Mouse (Mus musculus) embryonic facial prominence, embryonic 13.5 days (tissue): Measurements from ENCODE around the gene Sytl2. TPM values are rescaled to one million over a fixed set of nuclear protein-coding genes. Genes with fewer than 3 reads are reported as not detected.

Experiments
- ATAC-seq: fragments of 200-750 bp; cut with Nextera tagmentation; 2 replicates; pipeline ENCODE4 v1.8.0; 2017; ENCODE audit warnings: low read depth; ENCODE audit not compliant: insufficient number of reproducible peaks, insufficient read depth, low FRiP score, low TSS enrichment
- H3K27ac ChIP-seq: fragments of 300-500 bp; sonication (generic); 2 replicates; pipeline ENCODE4 v1.5.1; 2015; ENCODE audit warnings: moderate library complexity, mild to moderate bottlenecking, inconsistent platforms
- H3K27me3 ChIP-seq: fragments of 300-500 bp; sonication (generic); 2 replicates; pipeline ENCODE4 v1.6.1; 2015; ENCODE audit warnings: mild to moderate bottlenecking, inconsistent platforms
- H3K36me3 ChIP-seq: fragments of 300-500 bp; sonication (generic); 2 replicates; pipeline ENCODE4 v1.6.1; 2015; ENCODE audit warnings: mild to moderate bottlenecking, inconsistent platforms
- H3K4me1 ChIP-seq: fragments of 300-500 bp; sonication (generic); 2 replicates; pipeline ENCODE4 v1.6.1; 2015; ENCODE audit warnings: inconsistent platforms
- H3K4me2 ChIP-seq: fragments of 300-500 bp; sonication (generic); 2 replicates; pipeline ENCODE4 v1.6.1; 2015; ENCODE audit warnings: moderate library complexity, mild to moderate bottlenecking, inconsistent platforms
- H3K4me3 ChIP-seq: fragments of 300-500 bp; sonication (generic); 2 replicates; pipeline ENCODE4 v1.5.1; 2015; ENCODE audit warnings: mild to moderate bottlenecking, inconsistent platforms
- H3K9ac ChIP-seq: fragments of 300-500 bp; sonication (generic); 2 replicates; pipeline ENCODE4 v1.6.1; 2015; ENCODE audit warnings: mild to moderate bottlenecking, inconsistent platforms
- H3K9me3 ChIP-seq: fragments of 300-500 bp; sonication (generic); 2 replicates; pipeline ENCODE4 v1.6.1; 2016; ENCODE audit warnings: inconsistent platforms
- WGBS: fragments of 180-500 bp; shearing (Covaris S2); methylation state at CpG from one replicate; pipeline ENCODE4 v1.1.7; 2015; ENCODE audit warnings: mixed read lengths; 5-methylcytosine and 5-hydroxymethylcytosine counted together
- polyA plus RNA-seq: library from polyadenylated mRNA; unstranded; fragments of >200 nt; fragmentation: Nextera tagmentation; extraction: Ambion mirVana; gene quantifications from 2 replicates; pipeline ENCODE4 v1.2.1, GENCODE M21; 2015

The Sytl2 gene
- 5.4 and 8.4 TPM in 2 replicates for polyA plus RNA-seq

DNA sequence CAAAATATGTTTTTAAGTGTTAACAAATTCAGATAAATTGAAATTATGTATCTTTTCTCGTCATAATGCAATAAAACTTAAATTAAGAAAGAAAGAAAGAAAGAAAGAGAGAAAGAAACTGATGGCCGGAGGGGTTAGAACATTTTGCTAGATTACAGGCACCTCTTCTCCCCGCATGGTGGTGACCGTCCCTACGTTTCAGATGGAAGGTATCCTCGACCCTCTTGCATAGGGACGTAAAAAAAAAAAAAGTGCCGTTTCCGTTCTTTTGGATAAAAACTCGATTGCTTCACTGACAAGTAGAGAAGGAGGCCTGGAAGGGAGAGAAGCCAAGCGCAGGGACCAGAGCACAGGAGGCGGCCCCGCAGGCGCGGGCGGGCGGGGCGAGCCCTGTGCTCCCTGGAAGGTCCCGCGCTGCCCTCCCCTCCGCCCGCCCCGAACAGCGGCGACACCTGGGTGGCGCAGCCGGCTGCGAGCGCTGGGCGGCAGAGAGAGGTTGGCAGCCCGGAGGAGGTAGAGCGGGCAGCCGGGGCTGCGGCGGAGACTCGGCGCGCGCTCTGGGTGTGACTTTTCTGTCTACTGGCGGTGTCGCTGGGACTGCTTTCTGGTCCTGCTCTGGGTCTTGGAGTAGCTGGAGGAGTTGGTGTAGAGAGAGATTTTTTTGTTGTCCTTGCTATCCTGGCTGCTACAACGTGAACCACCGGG lies at the start of gene Sytl2:
TSS of gene Sytl2 (plus strand) at position 311 of the 705 bp plus-strand sequence.
- Histone ChIP-seq H3K9ac (peak within 1 kb of the TSS; percentile 76), H3K27ac (no peak within 1 kb of the TSS), H3K9me3 (no peaks in the 10 kb centered on the region), H3K4me1 (peaks cover 5% of the 10 kb centered on the region; the same call in 1 of the 2 replicates), H3K27me3 (peaks cover 42% of the 10 kb centered on the region), H3K36me3 (no peaks in the 10 kb centered on the region), H3K4me3 (peak within 1 kb of the TSS; percentile 64), H3K4me2 (peak within 1 kb of the TSS; percentile 96)
- 1% methylated on average over 43 of the region's 43 CpGs for WGBS
- ATAC-seq, result peak; percentile 49

DNA sequence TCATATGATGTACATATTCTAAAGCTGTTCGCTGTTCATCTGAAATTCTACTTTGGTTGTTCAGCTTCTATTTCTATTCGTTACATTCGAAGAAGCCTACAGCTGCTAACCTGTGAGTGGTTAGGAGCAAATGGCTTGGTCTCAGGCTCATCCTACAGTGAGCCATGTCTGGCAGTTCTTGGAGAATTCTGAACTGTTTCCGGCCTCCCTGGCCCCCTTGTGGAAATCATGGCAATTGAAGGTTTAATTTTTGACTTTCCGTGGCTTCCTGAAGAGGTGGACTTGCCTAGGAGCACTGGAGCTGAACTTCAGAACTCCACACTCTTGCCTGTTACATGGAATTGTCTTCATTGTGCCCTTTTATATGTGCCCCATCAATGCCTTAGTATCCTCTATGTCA lies 49.1 kb upstream of the Sytl2 start:
- Histone ChIP-seq H3K9me3 (no peaks in the 10 kb centered on the region), H3K4me3 (no peak overlapping the region), H3K4me2 (no peak overlapping the region), H3K27ac (no peak overlapping the region), H3K36me3 (no peaks in the 10 kb centered on the region), H3K4me1 (no peaks in the 10 kb centered on the region), H3K27me3 (no peaks in the 10 kb centered on the region), H3K9ac (no peak overlapping the region)
- no peak for ATAC-seq
- WGBS, result 68% methylated on average over 5 of the region's 5 CpGs

DNA sequence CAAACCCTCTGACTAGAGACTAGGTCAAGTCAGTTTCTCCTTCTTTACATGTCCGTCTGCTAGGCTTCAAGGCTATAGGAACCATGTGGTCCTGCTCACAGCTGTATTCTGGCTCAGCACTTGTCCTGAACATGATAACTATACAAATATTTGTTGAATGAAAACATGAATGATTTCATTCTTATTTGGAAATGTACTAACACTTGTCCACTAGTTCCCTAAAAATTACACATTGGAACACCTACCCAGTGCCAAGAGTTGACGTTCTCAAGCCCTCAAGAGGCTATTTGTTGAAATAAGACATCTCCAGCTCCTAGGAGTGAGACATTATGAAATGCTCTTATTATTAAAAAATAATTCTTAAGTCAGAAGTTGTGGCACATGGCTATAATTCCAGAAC lies 43.4 kb upstream of the Sytl2 start:
- H3K4me3 ChIP-seq, result no peak overlapping the region
- 88% methylated on average over 2 of the region's 2 CpGs for WGBS
- ATAC-seq, result no peak
- no peaks in the 10 kb centered on the region for H3K4me1 ChIP-seq
- H3K27me3 ChIP-seq, result no peaks in the 10 kb centered on the region
- no peak overlapping the region for H3K27ac ChIP-seq
- no peaks in the 10 kb centered on the region for H3K36me3 ChIP-seq
- no peaks in the 10 kb centered on the region for H3K9me3 ChIP-seq
- no peak overlapping the region for H3K9ac ChIP-seq
- H3K4me2 ChIP-seq, result no peak overlapping the region

- Histone ChIP-seq H3K36me3 (no peaks in the 10 kb centered on the region), H3K27me3 (no peaks in the 10 kb centered on the region), H3K9ac (no peak overlapping the region), H3K9me3 (no peaks in the 10 kb centered on the region), H3K4me2 (no peak overlapping the region), H3K27ac (no peak overlapping the region), H3K4me3 (no peak overlapping the region), H3K4me1 (no peaks in the 10 kb centered on the region)
- ATAC-seq, result no peak
- 85% methylated on average over 2 of the region's 2 CpGs for WGBS
These were observed 42.2 kb upstream of the Sytl2 start for GRCm38 (mm10) chr7:90259899-90260298.

GRCm38 (mm10) chr7:90261902-90262599 lies 40.0 kb upstream of the Sytl2 start:
- peaks cover 6% of the 10 kb centered on the region for H3K4me1 ChIP-seq
- WGBS, result 38% methylated on average over 7 of the region's 7 CpGs
- H3K9me3 ChIP-seq, result no peaks in the 10 kb centered on the region
- ATAC-seq, result no peak
- no peak overlapping the region for H3K4me3 ChIP-seq
- H3K27ac ChIP-seq, result no peak overlapping the region
- no peak overlapping the region for H3K9ac ChIP-seq
- H3K27me3 ChIP-seq, result no peaks in the 10 kb centered on the region
- no peaks in the 10 kb centered on the region for H3K36me3 ChIP-seq
- no peak overlapping the region for H3K4me2 ChIP-seq

DNA sequence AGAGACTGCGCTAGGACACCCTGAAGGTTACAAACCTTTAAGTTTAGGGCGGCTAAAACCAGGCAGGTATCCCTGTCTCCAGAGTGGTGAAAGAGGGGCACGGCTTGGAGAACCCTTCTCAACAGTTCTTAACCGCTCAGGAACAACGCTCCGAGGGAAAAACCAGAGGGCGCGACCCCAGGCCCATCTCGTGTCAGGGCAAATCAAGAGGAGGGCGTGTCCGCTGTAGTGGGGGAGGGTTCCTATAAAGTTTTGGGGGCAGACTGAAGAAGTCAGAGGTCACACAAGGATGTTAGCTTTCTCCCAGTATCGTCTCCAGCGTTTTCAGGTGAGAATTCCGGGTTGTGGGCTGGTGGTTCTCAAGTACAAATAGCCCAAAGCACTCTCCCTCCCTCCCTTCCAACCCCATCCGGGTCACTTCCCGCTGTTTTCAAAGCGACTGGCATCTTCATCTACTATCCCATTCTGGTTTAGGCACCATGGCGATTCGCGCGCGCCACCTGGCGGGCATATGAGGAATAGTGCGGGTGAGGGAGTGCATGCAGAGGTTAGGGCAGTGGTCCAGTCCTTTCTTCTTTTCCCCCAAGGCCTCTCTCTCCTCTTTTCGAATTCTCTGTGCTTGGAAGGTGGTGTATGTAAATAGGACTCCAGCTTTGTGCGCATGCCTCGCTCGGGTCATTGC lies 36.6 kb upstream of the Sytl2 start, which contains the start of gene Ccdc83:
TSS of gene Ccdc83 (minus strand) at position 489 of the 682 bp plus-strand sequence.
- Histone ChIP-seq H3K9me3 (no peaks in the 10 kb centered on the region), H3K27me3 (no peaks in the 10 kb centered on the region), H3K9ac (peak within 1 kb of the TSS; percentile 57; the same call in 1 of the 2 replicates), H3K4me1 (peaks cover 6% of the 10 kb centered on the region), H3K27ac (no peak within 1 kb of the TSS), H3K4me3 (peak within 1 kb of the TSS; percentile 37), H3K36me3 (no peaks in the 10 kb centered on the region), H3K4me2 (peak within 1 kb of the TSS; percentile 66)
- WGBS, result 5% methylated on average over 28 of the region's 28 CpGs
- ATAC-seq, result peak; percentile 78

DNA sequence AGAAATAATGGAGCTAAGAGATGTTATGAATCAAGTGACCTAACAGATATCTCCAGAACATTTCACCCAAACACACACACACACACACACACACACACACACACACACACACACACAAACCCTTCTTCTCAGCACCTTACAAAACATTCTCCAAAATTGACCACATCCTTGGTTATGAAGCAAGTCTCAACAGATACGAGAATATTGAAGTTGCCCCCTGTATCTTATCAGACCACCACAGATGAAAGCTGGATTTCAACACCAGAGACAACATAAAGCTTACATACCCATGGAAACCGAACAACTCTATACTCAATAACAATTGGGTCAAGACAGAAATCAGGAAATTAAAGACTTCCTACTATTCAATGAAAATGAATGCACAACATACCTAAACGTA lies 31.9 kb upstream of the Sytl2 start:
- H3K9ac ChIP-seq, result no peak overlapping the region
- no peak for ATAC-seq
- H3K36me3 ChIP-seq, result no peaks in the 10 kb centered on the region
- H3K9me3 ChIP-seq, result no peaks in the 10 kb centered on the region
- WGBS, result 75% methylated on average over 3 of the region's 3 CpGs
- peaks cover 5% of the 10 kb centered on the region for H3K4me1 ChIP-seq
- no peak overlapping the region for H3K4me2 ChIP-seq
- H3K27me3 ChIP-seq, result no peaks in the 10 kb centered on the region
- H3K27ac ChIP-seq, result no peak overlapping the region
- no peak overlapping the region for H3K4me3 ChIP-seq

GRCm38 (mm10) chr7:90274561-90275100 lies 27.4 kb upstream of the Sytl2 start:
- Histone ChIP-seq H3K9ac (no peak overlapping the region), H3K4me1 (no peaks in the 10 kb centered on the region), H3K4me2 (no peak overlapping the region), H3K4me3 (no peak overlapping the region), H3K36me3 (no peaks in the 10 kb centered on the region), H3K9me3 (no peaks in the 10 kb centered on the region), H3K27me3 (no peaks in the 10 kb centered on the region), H3K27ac (no peak overlapping the region)
- 54% methylated on average over 11 of the region's 11 CpGs for WGBS
- no peak for ATAC-seq

- Histone ChIP-seq H3K27me3 (no peaks in the 10 kb centered on the region), H3K36me3 (no peaks in the 10 kb centered on the region), H3K9me3 (no peaks in the 10 kb centered on the region), H3K9ac (no peak overlapping the region), H3K27ac (no peak overlapping the region), H3K4me2 (no peak overlapping the region), H3K4me3 (no peak overlapping the region), H3K4me1 (no peaks in the 10 kb centered on the region)
- ATAC-seq, result no peak
- WGBS, result 55% methylated on average over 3 of the region's 3 CpGs
These were observed 24.8 kb upstream of the Sytl2 start for GRCm38 (mm10) chr7:90277246-90277645.

- 75% methylated on average over 4 of the region's 4 CpGs for whole genome bisulfite sequencing
- Histone ChIP-seq H3K4me1 (no peaks in the 10 kb centered on the region), H3K4me3 (no peak overlapping the region), H3K27ac (no peak overlapping the region), H3K36me3 (no peaks in the 10 kb centered on the region), H3K9me3 (no peaks in the 10 kb centered on the region), H3K4me2 (no peak overlapping the region), H3K27me3 (no peaks in the 10 kb centered on the region), H3K9ac (no peak overlapping the region)
- no peak for ATAC-seq
These were observed 24.3 kb upstream of the Sytl2 start for GRCm38 (mm10) chr7:90277769-90278168.

- no peaks in the 10 kb centered on the region for H3K9me3 ChIP-seq
- no peak for ATAC-seq
These were observed 22.9 kb upstream of the Sytl2 start for GRCm38 (mm10) chr7:90279136-90279535.

More at GRCm38 (mm10) chr7:90279136-90279535, 22.9 kb upstream of the Sytl2 start:
- Histone ChIP-seq H3K4me3 (no peak overlapping the region), H3K4me2 (no peak overlapping the region), H3K36me3 (no peaks in the 10 kb centered on the region), H3K27ac (no peak overlapping the region), H3K4me1 (no peaks in the 10 kb centered on the region), H3K27me3 (no peaks in the 10 kb centered on the region), H3K9ac (no peak overlapping the region)
- 92% methylated on average over 4 of the region's 4 CpGs for WGBS
